Mouse (Mus musculus): Measurements from ENCODE around the gene Thbs4. TPM values are rescaled to one million over a fixed set of nuclear protein-coding genes. Genes with fewer than 3 reads are reported as not detected.

Gene Thbs4
- polyA plus RNA-seq, 2 experiments = 0.03 to 0.12 TPM

- Histone ChIP-seq H3K4me2 (ENCODE audit: low read depth) (no peak overlapping the region), H3K4me3 (ENCODE audit: insufficient read depth in 1 of 2, low read depth in 2 of 2, low read length in 2 of 2) (no peak overlapping the region), H3K36me3 (replicated peaks; ENCODE audit: control insufficient read depth, insufficient read depth, low read depth) (no peaks in the 10 kb centered on the region), H3K9ac (replicated peaks) (no peak overlapping the region), H3K27me3 (ENCODE audit: control insufficient read depth, insufficient read depth, low read length) (no peaks in the 10 kb centered on the region), H3K4me1 (replicated peaks; ENCODE audit: control insufficient read depth in 2 of 2, insufficient read depth in 2 of 2, low read length in 1 of 2) (no peaks in the 10 kb centered on the region), H3K27ac (no peak overlapping the region), H3K9me3 (ENCODE audit: control insufficient read depth, low read length) (no peaks in the 10 kb centered on the region)
- ATAC-seq (ENCODE audit: insufficient read depth) (no peak), DNase-seq (ENCODE audit: low read depth in 3 of 3, low spot score in 3 of 3) (no peak)
- WGBS (ENCODE audit: insufficient replicate concordance) = 57% methylated on average over 6 of the region's 6 CpGs
- TF ChIP-seq CTCF (IDR thresholded peaks at IDR 0.05; ENCODE audit: low read depth) (no peak), EP300 (IDR thresholded peaks at IDR 0.05; ENCODE audit: low read depth) (no peak)
These were observed 29.0 kb downstream of the Thbs4 start for GRCm38 (mm10) chr13:92765454-92766242.

- H3K9me3 ChIP-seq (ENCODE audit: control insufficient read depth, low read length) = no peaks in the 10 kb centered on the region
- H3K36me3 ChIP-seq (replicated peaks; ENCODE audit: control insufficient read depth, insufficient read depth, low read depth) = no peaks in the 10 kb centered on the region
- H3K27ac ChIP-seq = no peak overlapping the region
- ATAC-seq (ENCODE audit: insufficient read depth) (no peak), DNase-seq (ENCODE audit: low read depth in 3 of 3, low spot score in 3 of 3) (no peak)
- no peaks in the 10 kb centered on the region for H3K4me1 ChIP-seq (replicated peaks; ENCODE audit: control insufficient read depth in 2 of 2, insufficient read depth in 2 of 2, low read length in 1 of 2)
- H3K4me3 ChIP-seq (ENCODE audit: insufficient read depth in 1 of 2, low read depth in 2 of 2, low read length in 2 of 2) = no peak overlapping the region
- WGBS (ENCODE audit: insufficient replicate concordance) = 53% methylated on average over 1 of the region's 1 CpGs
- H3K27me3 ChIP-seq (ENCODE audit: control insufficient read depth, insufficient read depth, low read length) = no peaks in the 10 kb centered on the region
- H3K4me2 ChIP-seq (ENCODE audit: low read depth) = no peak overlapping the region
- no peak overlapping the region for H3K9ac ChIP-seq (replicated peaks)
- TF ChIP-seq CTCF (IDR thresholded peaks at IDR 0.05; ENCODE audit: low read depth) (no peak), EP300 (IDR thresholded peaks at IDR 0.05; ENCODE audit: low read depth) (no peak)
These were observed 32.3 kb downstream of the Thbs4 start for GRCm38 (mm10) chr13:92762322-92762721.

GRCm38 (mm10) chr13:92760519-92760918, 34.1 kb downstream of the Thbs4 start:
- H3K4me3 ChIP-seq (ENCODE audit: insufficient read depth in 1 of 2, low read depth in 2 of 2, low read length in 2 of 2) = no peak overlapping the region
- no peak overlapping the region for H3K9ac ChIP-seq (replicated peaks)
- ATAC-seq (ENCODE audit: insufficient read depth) = no peak
- H3K36me3 ChIP-seq (replicated peaks; ENCODE audit: control insufficient read depth, insufficient read depth, low read depth) = no peaks in the 10 kb centered on the region
- H3K4me1 ChIP-seq (replicated peaks; ENCODE audit: control insufficient read depth in 2 of 2, insufficient read depth in 2 of 2, low read length in 1 of 2) = no peaks in the 10 kb centered on the region
- TF ChIP-seq EP300 (IDR thresholded peaks at IDR 0.05; ENCODE audit: low read depth) = no peak
- TF ChIP-seq CTCF (IDR thresholded peaks at IDR 0.05; ENCODE audit: low read depth) = no peak
- DNase-seq (ENCODE audit: low read depth in 3 of 3, low spot score in 3 of 3) = no peak
- WGBS (ENCODE audit: insufficient replicate concordance) = 71% methylated on average over 6 of the region's 6 CpGs
- H3K9me3 ChIP-seq (ENCODE audit: control insufficient read depth, low read length) = no peaks in the 10 kb centered on the region
- no peak overlapping the region for H3K4me2 ChIP-seq (ENCODE audit: low read depth)
- no peak overlapping the region for H3K27ac ChIP-seq
- H3K27me3 ChIP-seq (ENCODE audit: control insufficient read depth, insufficient read depth, low read length) = no peaks in the 10 kb centered on the region

- no peaks in the 10 kb centered on the region for H3K36me3 ChIP-seq (replicated peaks; ENCODE audit: control insufficient read depth, insufficient read depth, low read depth)
- no peaks in the 10 kb centered on the region for H3K9me3 ChIP-seq (ENCODE audit: control insufficient read depth, low read length)
- H3K4me3 ChIP-seq (ENCODE audit: insufficient read depth in 1 of 2, low read depth in 2 of 2, low read length in 2 of 2) = no peak overlapping the region
- H3K27me3 ChIP-seq (ENCODE audit: control insufficient read depth, insufficient read depth, low read length) = no peaks in the 10 kb centered on the region
- WGBS (ENCODE audit: insufficient replicate concordance) = 71% methylated on average over 4 of the region's 4 CpGs
- no peaks in the 10 kb centered on the region for H3K4me1 ChIP-seq (replicated peaks; ENCODE audit: control insufficient read depth in 2 of 2, insufficient read depth in 2 of 2, low read length in 1 of 2)
- DNase-seq (ENCODE audit: low read depth in 3 of 3, low spot score in 3 of 3) = no peak
- ATAC-seq (ENCODE audit: insufficient read depth) = no peak
- no peak overlapping the region for H3K4me2 ChIP-seq (ENCODE audit: low read depth)
- no peak overlapping the region for H3K27ac ChIP-seq
- no peak overlapping the region for H3K9ac ChIP-seq (replicated peaks)
- TF ChIP-seq EP300 (IDR thresholded peaks at IDR 0.05; ENCODE audit: low read depth) = no peak
- no peak for TF ChIP-seq CTCF (IDR thresholded peaks at IDR 0.05; ENCODE audit: low read depth)
These were observed 35.5 kb downstream of the Thbs4 start for GRCm38 (mm10) chr13:92759096-92759495.

GRCm38 (mm10) chr13:92757972-92758585, 36.5 kb downstream of the Thbs4 start:
- no peak overlapping the region for H3K4me2 ChIP-seq (ENCODE audit: low read depth)
- DNase-seq (ENCODE audit: low read depth in 3 of 3, low spot score in 3 of 3) (no peak), ATAC-seq (ENCODE audit: insufficient read depth) (no peak)
- no peak overlapping the region for H3K9ac ChIP-seq (replicated peaks)
- H3K36me3 ChIP-seq (replicated peaks; ENCODE audit: control insufficient read depth, insufficient read depth, low read depth) = no peaks in the 10 kb centered on the region
- 61% methylated on average over 12 of the region's 12 CpGs for WGBS (ENCODE audit: insufficient replicate concordance)
- TF ChIP-seq CTCF (IDR thresholded peaks at IDR 0.05; ENCODE audit: low read depth) (no peak), EP300 (IDR thresholded peaks at IDR 0.05; ENCODE audit: low read depth) (no peak)
- no peaks in the 10 kb centered on the region for H3K27me3 ChIP-seq (ENCODE audit: control insufficient read depth, insufficient read depth, low read length)
- H3K4me3 ChIP-seq (ENCODE audit: insufficient read depth in 1 of 2, low read depth in 2 of 2, low read length in 2 of 2) = no peak overlapping the region
- no peaks in the 10 kb centered on the region for H3K4me1 ChIP-seq (replicated peaks; ENCODE audit: control insufficient read depth in 2 of 2, insufficient read depth in 2 of 2, low read length in 1 of 2)
- no peaks in the 10 kb centered on the region for H3K9me3 ChIP-seq (ENCODE audit: control insufficient read depth, low read length)
- no peak overlapping the region for H3K27ac ChIP-seq

Data from liver, embryonic 14.5 days (tissue).